Mouse (Mus musculus): ENCODE data around the gene Cdh13. TPM values are rescaled to one million over a fixed set of nuclear protein-coding genes. Genes with fewer than 3 reads are reported as not detected.

Gene Cdh13
- polyA plus RNA-seq, 2 experiments, result 9.3 to 25.2 TPM

DNA sequence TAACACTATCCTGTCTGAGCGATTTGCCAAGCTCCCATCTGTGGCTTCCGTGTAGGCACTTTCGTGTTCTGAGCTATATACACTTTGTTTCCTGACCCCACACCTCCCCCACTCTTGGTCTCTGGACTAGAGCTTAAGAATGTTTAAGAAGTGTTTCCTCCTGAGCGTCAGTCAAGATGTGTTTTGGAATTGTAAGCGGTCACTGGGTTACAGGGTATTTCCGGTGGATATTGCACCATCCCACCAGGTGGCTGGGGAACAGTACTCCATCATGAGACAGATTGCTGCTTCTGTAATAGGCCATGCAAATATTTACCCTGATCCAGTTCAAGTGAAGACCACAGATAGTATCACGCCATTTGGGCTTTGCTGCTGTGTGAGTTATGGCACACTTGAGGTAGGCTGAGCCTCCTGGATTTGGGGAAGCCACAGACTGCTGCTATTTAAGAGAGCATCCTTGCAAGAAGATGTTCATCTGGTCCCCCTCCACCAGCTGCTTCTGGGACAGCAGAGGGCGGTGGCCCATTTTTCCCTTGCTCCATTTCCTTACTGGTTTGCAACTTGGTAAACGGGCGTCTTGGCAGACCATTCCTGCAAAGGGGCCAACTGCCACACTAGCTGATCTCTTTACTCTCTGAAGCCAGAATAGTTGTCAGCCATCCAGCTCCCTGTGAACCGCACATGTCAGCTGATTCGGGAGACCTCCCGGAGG is 234.7 kb downstream of the Cdh13 start:
- no peaks in the 10 kb centered on the region for H3K27me3 ChIP-seq (ENCODE audit: control insufficient read depth, insufficient read depth, low read length)
- H3K27ac ChIP-seq (replicated peaks; ENCODE audit: low read depth, low read length), result no peak overlapping the region
- no peak overlapping the region for H3K4me3 ChIP-seq (replicated peaks; ENCODE audit: low read length)
- no peaks in the 10 kb centered on the region for H3K9me3 ChIP-seq (ENCODE audit: control insufficient read depth, low read length)
- no peaks in the 10 kb centered on the region for H3K36me3 ChIP-seq (ENCODE audit: control insufficient read depth, insufficient read depth, low read length)
- H3K4me1 ChIP-seq (ENCODE audit: control insufficient read depth, insufficient read depth, low read length), result peaks cover 4% of the 10 kb centered on the region
- no peak overlapping the region for H3K9ac ChIP-seq (ENCODE audit: low read depth, low read length, severe bottlenecking)
- 46% methylated on average over 13 of the region's 13 CpGs for WGBS
- DNase-seq (ENCODE audit: low spot score) (peak; percentile 57), ATAC-seq (ENCODE audit: low FRiP score, low read depth) (0 out of 2 replicates have a peak, but pooled peaks have one; percentile 26)
- no peak overlapping the region for H3K4me2 ChIP-seq (replicated peaks; ENCODE audit: low read depth, low read length, severe bottlenecking)
- TF ChIP-seq POLR2A (IDR thresholded peaks at IDR 0.05; ENCODE audit: borderline replicate concordance, extremely low read depth, insufficient read depth, insufficient read length), result no peak

DNA sequence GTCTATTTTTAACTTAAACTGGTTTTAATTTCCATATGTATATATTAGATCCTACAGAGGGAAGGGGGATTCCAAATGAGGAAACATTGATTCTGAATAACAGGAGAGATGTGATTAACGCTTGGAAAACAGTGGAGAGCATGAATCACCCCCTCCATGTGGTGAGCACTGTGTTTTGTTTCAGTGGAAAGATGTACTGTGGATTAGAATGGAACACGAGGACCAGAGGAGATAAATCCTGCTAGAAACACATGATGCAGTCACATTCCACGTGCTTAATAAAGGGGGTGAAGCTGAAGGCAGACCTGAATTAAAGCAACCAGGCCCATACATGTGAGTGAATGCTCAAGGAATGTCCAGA is 235.2 kb downstream of the Cdh13 start:
- ATAC-seq (ENCODE audit: low FRiP score, low read depth) (no peak), DNase-seq (ENCODE audit: low spot score) (peak; percentile 35)
- Histone ChIP-seq H3K27ac (replicated peaks; ENCODE audit: low read depth, low read length) (no peak overlapping the region), H3K4me2 (replicated peaks; ENCODE audit: low read depth, low read length, severe bottlenecking) (no peak overlapping the region), H3K36me3 (ENCODE audit: control insufficient read depth, insufficient read depth, low read length) (no peaks in the 10 kb centered on the region), H3K4me1 (ENCODE audit: control insufficient read depth, insufficient read depth, low read length) (peaks cover 4% of the 10 kb centered on the region; the same call in 1 of the 2 replicates), H3K9ac (ENCODE audit: low read depth, low read length, severe bottlenecking) (no peak overlapping the region), H3K4me3 (replicated peaks; ENCODE audit: low read length) (no peak overlapping the region), H3K27me3 (ENCODE audit: control insufficient read depth, insufficient read depth, low read length) (no peaks in the 10 kb centered on the region), H3K9me3 (ENCODE audit: control insufficient read depth, low read length) (no peaks in the 10 kb centered on the region)
- WGBS, result 37% methylated on average over 3 of the region's 3 CpGs
- TF ChIP-seq POLR2A (IDR thresholded peaks at IDR 0.05; ENCODE audit: borderline replicate concordance, extremely low read depth, insufficient read depth, insufficient read length), result no peak

DNA sequence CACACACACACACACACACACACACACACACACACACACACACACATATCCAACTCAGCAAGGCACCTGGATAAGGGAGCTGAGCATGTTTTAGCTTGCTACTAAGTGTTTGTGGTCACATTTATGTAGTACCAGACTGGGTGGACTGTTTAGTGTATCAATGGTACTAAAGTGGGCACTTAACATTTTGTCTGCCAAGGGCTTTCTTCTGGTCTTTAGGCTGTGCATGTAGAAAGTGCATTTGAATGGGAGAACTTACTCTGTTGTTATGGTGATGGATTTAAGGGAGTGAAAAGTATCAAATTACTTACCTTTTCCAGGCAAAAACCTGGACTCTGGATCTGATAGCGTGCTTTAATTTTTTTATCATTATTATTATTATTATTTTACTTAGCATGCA is 240.4 kb downstream of the Cdh13 start:
- 68% methylated on average over 1 of the region's 1 CpGs for WGBS
- no peaks in the 10 kb centered on the region for H3K27me3 ChIP-seq (ENCODE audit: control insufficient read depth, insufficient read depth, low read length)
- H3K9ac ChIP-seq (ENCODE audit: low read depth, low read length, severe bottlenecking), result no peak overlapping the region
- H3K4me3 ChIP-seq (replicated peaks; ENCODE audit: low read length), result no peak overlapping the region
- no peaks in the 10 kb centered on the region for H3K4me1 ChIP-seq (ENCODE audit: control insufficient read depth, insufficient read depth, low read length)
- TF ChIP-seq POLR2A (IDR thresholded peaks at IDR 0.05; ENCODE audit: borderline replicate concordance, extremely low read depth, insufficient read depth, insufficient read length), result no peak
- H3K27ac ChIP-seq (replicated peaks; ENCODE audit: low read depth, low read length), result no peak overlapping the region
- no peak overlapping the region for H3K4me2 ChIP-seq (replicated peaks; ENCODE audit: low read depth, low read length, severe bottlenecking)
- H3K9me3 ChIP-seq (ENCODE audit: control insufficient read depth, low read length), result no peaks in the 10 kb centered on the region
- no peak for DNase-seq (ENCODE audit: low spot score)
- H3K36me3 ChIP-seq (ENCODE audit: control insufficient read depth, insufficient read depth, low read length), result no peaks in the 10 kb centered on the region
- ATAC-seq (ENCODE audit: low FRiP score, low read depth), result no peak

DNA sequence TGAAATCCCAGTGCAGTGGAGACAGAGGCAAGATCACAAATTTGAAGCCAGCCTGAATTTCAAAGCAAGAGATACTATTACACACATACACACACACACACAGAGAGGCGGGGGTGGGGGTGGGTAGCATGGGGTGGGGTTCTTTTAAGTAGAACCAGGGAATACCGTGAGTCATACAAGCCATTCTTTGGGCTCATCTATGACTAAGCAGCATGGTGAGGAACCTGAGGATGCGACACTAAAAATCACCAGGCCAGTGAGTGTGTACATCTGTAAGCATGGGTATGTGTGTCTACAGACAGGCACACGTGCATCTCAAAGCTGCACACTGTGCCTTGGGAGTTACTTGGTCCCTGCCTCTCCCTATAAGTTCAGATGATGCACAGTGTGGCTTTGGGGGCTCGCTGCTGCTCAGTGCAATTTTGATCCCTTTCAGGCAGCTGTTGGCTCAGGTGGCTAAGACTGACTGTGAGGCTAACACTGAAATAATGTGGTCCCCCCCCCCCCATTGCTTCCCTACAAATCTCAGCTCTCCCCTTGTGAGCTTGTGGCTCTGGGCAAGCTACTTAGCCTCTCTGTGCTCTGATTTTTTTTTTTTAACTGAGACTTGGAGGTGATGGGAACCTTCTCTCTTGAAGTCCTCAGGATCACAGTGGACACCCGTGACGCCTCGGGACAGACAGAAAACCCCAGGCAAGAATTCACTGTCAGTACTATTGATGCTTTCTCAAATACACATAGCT is 255.5 kb downstream of the Cdh13 start:
- WGBS, result 83% methylated on average over 8 of the region's 8 CpGs
- Histone ChIP-seq H3K4me3 (replicated peaks; ENCODE audit: low read length) (no peak overlapping the region), H3K9me3 (ENCODE audit: control insufficient read depth, low read length) (no peaks in the 10 kb centered on the region), H3K4me1 (ENCODE audit: control insufficient read depth, insufficient read depth, low read length) (no peaks in the 10 kb centered on the region), H3K36me3 (ENCODE audit: control insufficient read depth, insufficient read depth, low read length) (no peaks in the 10 kb centered on the region), H3K9ac (ENCODE audit: low read depth, low read length, severe bottlenecking) (no peak overlapping the region), H3K27ac (replicated peaks; ENCODE audit: low read depth, low read length) (no peak overlapping the region), H3K4me2 (replicated peaks; ENCODE audit: low read depth, low read length, severe bottlenecking) (no peak overlapping the region), H3K27me3 (ENCODE audit: control insufficient read depth, insufficient read depth, low read length) (no peaks in the 10 kb centered on the region)
- ATAC-seq (ENCODE audit: low FRiP score, low read depth), result no peak
- no peak for TF ChIP-seq POLR2A (IDR thresholded peaks at IDR 0.05; ENCODE audit: borderline replicate concordance, extremely low read depth, insufficient read depth, insufficient read length)
- no peak for DNase-seq (ENCODE audit: low spot score)

DNA sequence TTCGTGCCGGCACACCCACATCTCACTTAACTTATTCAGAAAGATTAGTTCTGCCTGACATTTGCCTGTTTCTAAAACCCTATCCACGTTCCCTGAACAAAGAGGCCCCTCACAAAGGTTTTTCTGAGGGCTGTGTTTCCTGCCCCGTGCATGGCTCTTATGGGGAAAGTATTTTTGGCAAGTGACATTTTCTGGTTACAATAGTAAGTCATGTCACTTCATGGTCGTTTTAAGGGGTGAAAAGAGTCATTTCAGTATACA is 256.0 kb downstream of the Cdh13 start:
- Histone ChIP-seq H3K4me1 (ENCODE audit: control insufficient read depth, insufficient read depth, low read length) (no peaks in the 10 kb centered on the region), H3K4me3 (replicated peaks; ENCODE audit: low read length) (no peak overlapping the region), H3K27ac (replicated peaks; ENCODE audit: low read depth, low read length) (no peak overlapping the region), H3K9me3 (ENCODE audit: control insufficient read depth, low read length) (no peaks in the 10 kb centered on the region), H3K36me3 (ENCODE audit: control insufficient read depth, insufficient read depth, low read length) (no peaks in the 10 kb centered on the region), H3K4me2 (replicated peaks; ENCODE audit: low read depth, low read length, severe bottlenecking) (no peak overlapping the region), H3K27me3 (ENCODE audit: control insufficient read depth, insufficient read depth, low read length) (no peaks in the 10 kb centered on the region), H3K9ac (ENCODE audit: low read depth, low read length, severe bottlenecking) (no peak overlapping the region)
- TF ChIP-seq POLR2A (IDR thresholded peaks at IDR 0.05; ENCODE audit: borderline replicate concordance, extremely low read depth, insufficient read depth, insufficient read length), result no peak
- no peak for DNase-seq (ENCODE audit: low spot score)
- WGBS, result 47% methylated on average over 5 of the region's 5 CpGs
- ATAC-seq (ENCODE audit: low FRiP score, low read depth), result no peak

Measured in limb, embryonic 14.5 days (tissue).